Comparison of ENCODE assay signal across 22 mouse cellular contexts in the genomic region with DNA sequence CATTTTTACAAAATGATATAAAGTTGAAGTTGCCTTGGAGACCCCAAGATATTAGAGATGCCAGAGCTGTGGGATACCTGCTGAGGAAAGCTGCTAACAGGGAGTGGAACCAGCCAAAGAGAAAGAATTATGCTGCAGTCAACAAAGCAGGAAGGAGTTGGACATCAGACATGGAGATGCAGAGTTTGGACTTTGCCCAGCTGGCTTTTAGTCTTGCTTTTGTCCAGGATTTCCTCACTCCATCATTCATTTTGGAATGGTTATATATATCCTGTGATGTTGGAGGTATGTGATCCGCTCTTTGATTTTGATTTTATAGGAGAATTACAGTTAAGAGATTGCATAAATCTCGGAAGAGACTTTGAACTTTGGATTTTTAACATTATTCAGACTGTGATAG.
"Had no signal": no experiment of that assay in that cellular context is flagged by ENCODE, and none has a peak within 500 bp of the region (broad histone marks: within the 10 kb centered on the region; RNA-seq: fewer than 3 reads in every experiment).

No protein-coding gene starts in this region.

- DNase-seq: liver, postnatal 0 days; lung, adult 2 months; lung, postnatal 14 days; lung, postnatal 36 days; retina, postnatal 1 day; right cerebral cortex, adult 18-20 months; right cerebral cortex, postnatal 25 days; right cerebral cortex, postnatal 4 days; spleen, adult 18-20 months; thymus, adult 2 months; thymus, postnatal 25 days; thymus, postnatal 4 days had no signal

- H3K27me3 ChIP-seq: liver, embryonic 15.5 days; lung, embryonic 15.5 days; midbrain, embryonic 13.5 days; midbrain, embryonic 15.5 days; neural tube, embryonic 13.5 days; neural tube, embryonic 15.5 days had no signal

- ATAC-seq: liver, postnatal 0 days; lung, postnatal 0 days; midbrain, embryonic 13.5 days; midbrain, embryonic 15.5 days had no signal

- H3K27ac ChIP-seq: liver, embryonic 15.5 days; lung, embryonic 15.5 days; macrophage; midbrain, embryonic 13.5 days; midbrain, embryonic 15.5 days; neural tube, embryonic 13.5 days; neural tube, embryonic 15.5 days had no signal

- H3K36me3 ChIP-seq: liver, embryonic 15.5 days; lung, embryonic 15.5 days; midbrain, embryonic 13.5 days; midbrain, embryonic 15.5 days; neural tube, embryonic 13.5 days; neural tube, embryonic 15.5 days had no signal

- H3K9me3 ChIP-seq: liver, embryonic 15.5 days; lung, embryonic 15.5 days; midbrain, embryonic 13.5 days; midbrain, embryonic 15.5 days; neural tube, embryonic 13.5 days; neural tube, embryonic 15.5 days had no signal

- H3K4me1 ChIP-seq: liver, embryonic 15.5 days; midbrain, embryonic 13.5 days; midbrain, embryonic 15.5 days had no signal

- H3K4me3 ChIP-seq: liver, embryonic 15.5 days; lung, embryonic 15.5 days; megakaryocyte, embryonic 14.5 days; midbrain, embryonic 13.5 days; midbrain, embryonic 15.5 days; neural tube, embryonic 13.5 days; neural tube, embryonic 15.5 days had no signal

- H3K4me2 ChIP-seq: liver, embryonic 15.5 days; lung, embryonic 15.5 days; midbrain, embryonic 11.5 days; midbrain, embryonic 13.5 days; midbrain, embryonic 15.5 days; neural tube, embryonic 13.5 days; neural tube, embryonic 15.5 days had no signal

- H3K9ac ChIP-seq: liver, embryonic 15.5 days; liver, postnatal 0 days; lung, embryonic 15.5 days; midbrain, embryonic 13.5 days; midbrain, embryonic 15.5 days; neural tube, embryonic 13.5 days; neural tube, embryonic 15.5 days had no signal
